Mouse (Mus musculus) lung, postnatal 0 days (tissue): ENCODE data around the gene Prl3c1. TPM values are rescaled to one million over a fixed set of nuclear protein-coding genes. Genes with fewer than 3 reads are reported as not detected.
"Not testable (repeated sequence)": the region's sequence is repeated elsewhere in the genome, so short reads cannot be mapped to it uniquely, and the experiment has no call there.

ENCODE experiments used
- ATAC-seq: fragments of 200-750 bp; cut with Nextera tagmentation; 2 replicates; pipeline ENCODE4 v1.8.0; 2017; ENCODE audit warnings: moderate library complexity
- DNase-seq: peaks from one replicate; pipeline ENCODE4 v3.0.0-alpha.2; 2016; ENCODE audit warnings: low spot score
- H3K27ac ChIP-seq: fragments of 300-500 bp; sonication (generic); 2 replicates; pipeline ENCODE4 v1.5.1; 2014; ENCODE audit warnings: antibody characterized with exemption, mild to moderate bottlenecking, low read length, mixed read lengths
- H3K27me3 ChIP-seq: fragments of 300-500 bp; sonication (generic); replicated peaks from 2 replicates; pipeline ENCODE4 v1.6.1; 2014; ENCODE audit warnings: low read length, mixed read lengths; ENCODE audit not compliant: insufficient read depth
- H3K36me3 ChIP-seq: fragments of 300-500 bp; sonication (generic); 2 replicates; pipeline ENCODE4 v1.6.1; 2014; ENCODE audit warnings: low read length, mixed read lengths; ENCODE audit not compliant: insufficient read depth
- H3K4me1 ChIP-seq: fragments of 300-500 bp; sonication (generic); 2 replicates; pipeline ENCODE4 v1.6.1; 2014; ENCODE audit warnings: antibody characterized with exemption, low read depth, low read length, mixed read lengths; ENCODE audit not compliant: insufficient read depth
- H3K4me2 ChIP-seq: fragments of 300-500 bp; sonication (generic); replicated peaks from 2 replicates; pipeline ENCODE4 v1.6.1; 2014; ENCODE audit warnings: low read depth, mild to moderate bottlenecking, low read length, moderate library complexity, mixed read lengths
- H3K4me3 ChIP-seq: fragments of 300-500 bp; sonication (generic); 2 replicates; pipeline ENCODE4 v1.5.1; 2014; ENCODE audit warnings: low read depth, low read length
- H3K9ac ChIP-seq: fragments of 300-500 bp; sonication (generic); replicated peaks from 2 replicates; pipeline ENCODE4 v1.6.1; 2014; ENCODE audit warnings: low read depth, mild to moderate bottlenecking
- H3K9me3 ChIP-seq: fragments of 300-500 bp; sonication (generic); 2 replicates; pipeline ENCODE4 v1.6.1; 2016; ENCODE audit warnings: low read length, mixed read lengths
- CTCF ChIP-seq: IDR thresholded peaks from 2 replicates; pipeline ENCODE4 v1.5.1; 2016; ENCODE audit warnings: antibody characterized with exemption, mild to moderate bottlenecking
- EP300 ChIP-seq: IDR thresholded peaks from 2 replicates; pipeline ENCODE4 v1.6.1; 2016; ENCODE audit warnings: antibody characterized with exemption, mild to moderate bottlenecking, control low read depth
- WGBS: fragments of 180-500 bp; shearing (Covaris S2); extraction: QIAGEN DNeasy Blood & Tissue Kit; methylation state at CpG from one replicate; pipeline ENCODE4 v1.1.7; 2014; 5-methylcytosine and 5-hydroxymethylcytosine counted together
- polyA plus RNA-seq: library from polyadenylated mRNA; unstranded; fragments of >200 nt; fragmentation: Nextera tagmentation; extraction: Ambion mirVana; gene quantifications from 2 replicates; pipeline ENCODE4 v1.2.1, GENCODE M21; 2015

The Prl3c1 gene
- polyA plus RNA-seq: not detected in 2 replicates

DNA sequence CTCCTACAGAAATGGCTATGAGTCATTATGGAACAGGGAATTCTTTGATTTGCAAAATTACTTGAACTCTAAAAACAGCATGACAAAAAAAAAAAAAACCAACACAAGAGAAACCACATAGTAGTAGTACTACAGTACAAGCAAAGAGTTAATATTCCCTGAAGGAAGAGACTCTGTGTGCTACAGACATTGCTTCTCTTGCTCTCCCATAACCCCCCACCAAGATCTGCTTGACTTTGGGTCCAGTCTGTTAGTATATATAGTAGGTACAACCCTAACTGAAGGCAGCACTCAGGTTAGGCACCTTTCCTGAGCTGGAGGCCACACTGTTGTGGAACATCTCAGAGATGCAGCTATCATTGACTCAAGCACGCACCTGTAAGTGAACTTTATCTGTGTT is at the start of gene Prl3c1:
Prl3c1 (plus strand) TSS at position 301 of the 400 bp plus-strand sequence.
- 78% methylated on average over 1 of the region's 1 CpGs for WGBS
- H3K4me2 ChIP-seq: no peak within 1 kb of the TSS
- no peaks in the 10 kb centered on the region for H3K4me1 ChIP-seq
- no peaks in the 10 kb centered on the region for H3K27me3 ChIP-seq
- ATAC-seq (no peak), DNase-seq (no peak)
- H3K4me3 ChIP-seq: no peak within 1 kb of the TSS
- TF ChIP-seq CTCF: no peak
- no peak for TF ChIP-seq EP300
- no peak within 1 kb of the TSS for H3K27ac ChIP-seq
- no peaks in the 10 kb centered on the region for H3K36me3 ChIP-seq
- no peak within 1 kb of the TSS for H3K9ac ChIP-seq
- no peaks in the 10 kb centered on the region for H3K9me3 ChIP-seq

DNA sequence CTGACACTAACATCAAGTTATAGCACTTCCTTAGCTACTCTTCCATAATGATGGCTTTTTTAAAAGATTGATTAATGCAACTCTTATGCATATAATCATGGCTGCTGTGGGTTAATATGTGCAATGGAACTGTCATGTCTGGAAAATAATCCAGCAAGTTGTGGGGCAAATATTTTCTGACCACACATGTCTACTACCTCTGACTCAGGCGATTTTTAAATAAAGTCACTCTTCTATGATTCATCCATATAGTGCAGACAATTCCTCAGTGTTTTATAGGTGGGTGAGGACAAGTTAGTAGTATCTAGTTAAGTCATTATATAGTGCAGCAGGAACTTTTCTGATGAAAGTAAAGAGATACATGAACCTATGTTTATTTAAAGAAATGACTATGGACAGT is 48.2 kb upstream of the Prl3c1 start:
- no peak overlapping the region for H3K27ac ChIP-seq
- no peaks in the 10 kb centered on the region for H3K4me1 ChIP-seq
- TF ChIP-seq EP300 (no peak), CTCF (no peak)
- H3K9ac ChIP-seq: no peak overlapping the region
- ATAC-seq (no peak), DNase-seq (no peak)
- no peak overlapping the region for H3K4me3 ChIP-seq
- H3K9me3 ChIP-seq: no peaks in the 10 kb centered on the region
- WGBS: 48% methylated on average over 1 of the region's 1 CpGs
- H3K27me3 ChIP-seq: no peaks in the 10 kb centered on the region
- no peak overlapping the region for H3K4me2 ChIP-seq
- no peaks in the 10 kb centered on the region for H3K36me3 ChIP-seq

DNA sequence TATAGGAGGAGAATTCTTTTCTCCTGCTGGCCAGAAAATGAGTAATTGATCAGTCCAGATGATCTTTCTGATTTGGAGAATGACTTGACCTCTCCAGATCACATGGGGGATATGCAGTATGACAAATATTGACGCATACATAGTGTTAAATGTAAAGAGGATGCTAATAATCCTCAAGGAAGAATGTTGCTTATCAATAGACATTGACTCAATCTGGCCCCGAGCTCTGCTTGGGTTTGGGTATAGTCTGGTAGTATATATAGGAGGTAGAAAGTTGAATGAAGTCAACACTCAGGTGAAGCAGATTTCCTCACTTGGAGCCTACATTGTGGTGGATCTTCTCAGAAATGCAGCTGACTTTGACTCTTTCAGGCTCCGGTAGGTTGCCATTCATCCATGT is 40.0 kb upstream of the Prl3c1 start, which contains the start of gene Prl3d3:
Prl3d3 (plus strand) TSS at position 301 of the 400 bp plus-strand sequence.
- H3K9me3 ChIP-seq, H3K4me1 ChIP-seq, ATAC-seq, H3K27me3 ChIP-seq, DNase-seq, H3K9ac ChIP-seq, H3K36me3 ChIP-seq, H3K4me2 ChIP-seq, H3K27ac ChIP-seq, H3K4me3 ChIP-seq: not testable (repeated sequence)
- 77% methylated on average over 2 of the region's 3 CpGs for WGBS

DNA sequence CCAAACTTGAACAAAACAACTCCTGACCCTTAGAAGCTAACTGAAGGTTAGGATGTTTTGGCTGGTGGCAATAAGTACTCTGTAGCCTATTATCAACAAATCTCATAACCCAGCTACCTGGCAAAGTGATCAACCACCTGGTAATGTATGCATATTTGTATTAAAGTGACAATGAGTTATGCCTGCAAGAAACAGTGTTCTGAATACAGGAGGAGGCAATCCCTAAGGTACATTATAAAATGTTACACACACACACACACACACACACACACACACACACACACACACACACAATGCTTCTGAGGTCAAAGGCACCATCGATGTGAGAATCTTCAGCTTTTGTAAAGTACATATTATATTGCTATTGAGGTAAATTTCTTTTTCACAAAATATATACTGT is 45.1 kb downstream of the Prl3c1 start, which contains the start of gene Prl3b1:
Prl3b1 (plus strand) TSS at position 301 of the 400 bp plus-strand sequence.
- no peak for TF ChIP-seq CTCF
- TF ChIP-seq EP300: no peak
- no peak within 1 kb of the TSS for H3K4me2 ChIP-seq
- 96% methylated on average over 1 of the region's 1 CpGs for WGBS

More for the DNA sequence above, 45.1 kb downstream of the Prl3c1 start, which contains the start of gene Prl3b1:
- H3K27me3 ChIP-seq: no peaks in the 10 kb centered on the region
- no peak within 1 kb of the TSS for H3K27ac ChIP-seq
- H3K4me3 ChIP-seq: no peak within 1 kb of the TSS
- H3K9ac ChIP-seq: no peak within 1 kb of the TSS
- no peak for ATAC-seq
- no peaks in the 10 kb centered on the region for H3K9me3 ChIP-seq
- no peak for DNase-seq
- no peaks in the 10 kb centered on the region for H3K36me3 ChIP-seq
- no peaks in the 10 kb centered on the region for H3K4me1 ChIP-seq

Other genes starting within 250 kb of the Prl3c1 start
- not detected in 2 replicates for gene Prl, start 139.1 kb upstream of the Prl3c1 start, polyA plus RNA-seq
- gene Prl3d1, start 102.5 kb upstream of the Prl3c1 start, polyA plus RNA-seq: not detected in 2 replicates
- gene Prl3d2, start 75.0 kb upstream of the Prl3c1 start, polyA plus RNA-seq: not detected in 2 replicates
- not detected in 2 replicates for gene Prl3d3, start 39.9 kb upstream of the Prl3c1 start, polyA plus RNA-seq
- not detected in 2 replicates for gene Prl3b1, start 45.2 kb downstream of the Prl3c1 start, polyA plus RNA-seq
- not detected in 2 replicates for gene Prl3a1, start 62.8 kb downstream of the Prl3c1 start, polyA plus RNA-seq
- not detected in 2 replicates for gene Prl6a1, start 116.0 kb downstream of the Prl3c1 start, polyA plus RNA-seq
- not detected in 2 replicates for gene Prl8a2, start 149.0 kb downstream of the Prl3c1 start, polyA plus RNA-seq
- not detected in 2 replicates for gene Prl2b1, start 194.2 kb downstream of the Prl3c1 start, polyA plus RNA-seq
- not detected in 2 replicates for gene Prl8a6, start 242.0 kb downstream of the Prl3c1 start, polyA plus RNA-seq